Comparison of ENCODE assay signal across 7 mouse cellular contexts in genomic region chr13:21734906-21735767, GRCm38 (mm10). TPM values are rescaled to one million over a fixed set of nuclear protein-coding genes. Genes with fewer than 3 reads are reported as not detected.
DNase-seq lines count a peak whose midpoint lies in the region; ATAC-seq lines count a peak whose summit lies in the region.
"Not testable (repeated sequence)": the region's sequence is repeated elsewhere in the genome, so short reads cannot be mapped to it uniquely, and the experiment has no call there.

Gene Hist1h4j, plus strand, starts transcription at chr13:21735064.

- peak within 1 kb of the TSS; percentile 70 for H3K4me2 ChIP-seq in intestine, embryonic 16.5 days (ENCODE audit: low read depth, low read length)
- peak within 1 kb of the TSS; percentile 67 for H3K4me2 ChIP-seq in midbrain, embryonic 11.5 days

- H3K9me3 ChIP-seq in intestine, embryonic 16.5 days (ENCODE audit: control insufficient read depth, low read length); limb, embryonic 10.5 days (replicated peaks); midbrain, embryonic 11.5 days (ENCODE audit: control insufficient read depth, low read length): not testable (repeated sequence)

- not testable (repeated sequence) for H3K36me3 ChIP-seq in intestine, embryonic 16.5 days (ENCODE audit: control insufficient read depth, insufficient read depth, low read length); limb, embryonic 10.5 days; midbrain, embryonic 11.5 days (ENCODE audit: control insufficient read depth, insufficient read depth, low read length)

- peak within 1 kb of the TSS; percentile 76 for H3K27ac ChIP-seq in intestine, embryonic 16.5 days (ENCODE audit: low read length)
- H3K27ac ChIP-seq in limb, embryonic 10.5 days: peak within 1 kb of the TSS; percentile 98
- peak within 1 kb of the TSS; percentile 98 for H3K27ac ChIP-seq in midbrain, embryonic 11.5 days (ENCODE audit: low read depth, low read length)

- under 1% methylated on average over 37 of the region's 56 CpGs for WGBS in intestine, embryonic 16.5 days
- WGBS in limb, embryonic 10.5 days: under 1% methylated on average over 40 of the region's 56 CpGs
- WGBS in midbrain, embryonic 11.5 days: under 1% methylated on average over 43 of the region's 56 CpGs

- not testable (repeated sequence) for H3K4me1 ChIP-seq in intestine, embryonic 16.5 days (ENCODE audit: control insufficient read depth, insufficient read depth, low read length); midbrain, embryonic 11.5 days (ENCODE audit: control insufficient read depth, insufficient read depth, low read length)
- peaks cover 13% of the 10 kb centered on the region for H3K4me1 ChIP-seq in limb, embryonic 10.5 days

- ATAC-seq in granulocyte monocyte progenitor cell, adult 5-6 weeks (replicated peaks; ENCODE audit: poor library complexity, severe bottlenecking): peak; percentile 76
- ATAC-seq in intestine, embryonic 16.5 days: peak; percentile 93
- ATAC-seq in midbrain, embryonic 11.5 days (ENCODE audit: low FRiP score): peak; percentile 92

- not testable (repeated sequence) for H3K27me3 ChIP-seq in intestine, embryonic 16.5 days (replicated peaks; ENCODE audit: control insufficient read depth, insufficient read depth, low read length); limb, embryonic 10.5 days (ENCODE audit: low read depth, poor library complexity, severe bottlenecking); midbrain, embryonic 11.5 days (ENCODE audit: control insufficient read depth, insufficient read depth, low read length)

- H3K4me3 ChIP-seq in intestine, embryonic 16.5 days (ENCODE audit: low read length): peak within 1 kb of the TSS; percentile 57
- H3K4me3 ChIP-seq in limb, embryonic 10.5 days: peak within 1 kb of the TSS; percentile 60
- peak within 1 kb of the TSS; percentile 40 for H3K4me3 ChIP-seq in midbrain, embryonic 11.5 days (ENCODE audit: low read depth, low read length)

- peak within 1 kb of the TSS; percentile 67 for H3K9ac ChIP-seq in intestine, embryonic 16.5 days (ENCODE audit: low read depth, low read length)
- H3K9ac ChIP-seq in midbrain, embryonic 11.5 days (ENCODE audit: low read length): peak within 1 kb of the TSS; percentile 64

- DNase-seq in adrenal gland, adult 2 months: peak; percentile 68
- peak; percentile 94 for DNase-seq in embryo, embryonic 11 days
- DNase-seq in limb, embryonic 10.5 days (ENCODE audit: low spot score): peak; percentile 97
- peak; percentile 99 for DNase-seq in midbrain, embryonic 11.5 days (ENCODE audit: low spot score, missing footprints)
- peak; percentile 50 for DNase-seq in skeletal muscle tissue, adult 2 months (ENCODE audit: low read depth, low spot score)

RNA-seq across cellular contexts. Expression of gene Hist1h4j, which starts in this region (rescaled TPM):
- 10 to 100 TPM in 1 of 2 experiments, 1 to 10 TPM in 1; 7.5 to 11.4 TPM for total RNA-seq in adrenal gland, adult 2 months (2021)
- polyA plus RNA-seq in adrenal gland, adult 2 months (2012; rRNA removed): 0.52 TPM in 2 replicates
- total RNA-seq in granulocyte monocyte progenitor cell, adult 5-6 weeks (2014; fragmentation: Nextera tagmentation): 2.1 and 2.5 TPM in 2 replicates
- 277 and 325 TPM in 2 replicates for total RNA-seq in granulocyte monocyte progenitor cell, adult 5-6 weeks (2017)
- polyA plus RNA-seq in intestine, embryonic 16.5 days (2015; fragmentation: Nextera tagmentation; extraction: Ambion mirVana): 0.66 and 2.1 TPM in 2 replicates
- 0.92 and 1.6 TPM in 2 replicates for polyA plus RNA-seq in limb, embryonic 10.5 days (2016; fragmentation: Nextera tagmentation; extraction: Ambion mirVana)
- polyA plus RNA-seq in midbrain, embryonic 11.5 days (2014; fragmentation: Nextera tagmentation; extraction: Ambion mirVana): 1.0 and 2.2 TPM in 2 replicates

Comparison
In these comparisons a context has a peak if more than half of its experiments do, and no peak if none do; other contexts are left out.
1. Peak in every context shown above with its lines: DNase-seq, ATAC-seq, H3K4me3 ChIP-seq and H3K27ac ChIP-seq.